Mouse (Mus musculus) liver, postnatal 0 days (tissue): ENCODE results near the gene Susd5. TPM values are rescaled to one million over a fixed set of nuclear protein-coding genes. Genes with fewer than 3 reads are reported as not detected.

Source experiments
- ATAC-seq: fragments of 200-750 bp; cut with Nextera tagmentation; 2 replicates; pipeline ENCODE4 v1.8.0; 2017; ENCODE audit warnings: mild to moderate bottlenecking, moderate library complexity
- DNase-seq: peaks from one replicate; pipeline ENCODE4 v3.0.0-alpha.2; 2016
- H3K27ac ChIP-seq: fragments of 300-500 bp; sonication (generic); 2 replicates; pipeline ENCODE4 v1.5.1; 2014; ENCODE audit warnings: antibody characterized with exemption, moderate library complexity, mild to moderate bottlenecking, low read depth
- H3K27me3 ChIP-seq: fragments of 300-500 bp; sonication (generic); 2 replicates; pipeline ENCODE4 v1.6.1; 2014; ENCODE audit warnings: low read length, control low read depth, mixed read lengths; ENCODE audit not compliant: insufficient read depth
- H3K36me3 ChIP-seq: fragments of 300-500 bp; sonication (generic); replicated peaks from 2 replicates; pipeline ENCODE4 v1.6.1; 2014; ENCODE audit warnings: mild to moderate bottlenecking, control low read depth, low read length, moderate library complexity, mixed read lengths; ENCODE audit not compliant: insufficient read depth
- H3K4me1 ChIP-seq: fragments of 300-500 bp; sonication (generic); 2 replicates; pipeline ENCODE4 v1.6.1; 2014; ENCODE audit warnings: antibody characterized with exemption, mild to moderate bottlenecking, control low read depth; ENCODE audit not compliant: insufficient read depth
- H3K4me2 ChIP-seq: fragments of 300-500 bp; sonication (generic); 2 replicates; pipeline ENCODE4 v1.6.1; 2014; ENCODE audit warnings: low read depth, mild to moderate bottlenecking, low read length, moderate library complexity, mixed read lengths
- H3K4me3 ChIP-seq: fragments of 300-500 bp; sonication (generic); 2 replicates; pipeline ENCODE4 v1.5.1; 2014; ENCODE audit warnings: low read depth, low read length
- H3K9ac ChIP-seq: fragments of 300-500 bp; sonication (generic); replicated peaks from 2 replicates; pipeline ENCODE4 v1.6.1; 2014; ENCODE audit warnings: mild to moderate bottlenecking, moderate library complexity
- H3K9me3 ChIP-seq: fragments of 300-500 bp; sonication (generic); 2 replicates; pipeline ENCODE4 v1.6.1; 2016; ENCODE audit warnings: mild to moderate bottlenecking, control low read depth, low read length, mixed read lengths
- CTCF ChIP-seq: sonication (generic); IDR thresholded peaks from 2 replicates; pipeline ENCODE4 v1.5.1; 2016; ENCODE audit warnings: antibody characterized with exemption, low read depth
- EP300 ChIP-seq: IDR thresholded peaks from 2 replicates; pipeline ENCODE4 v1.6.1; 2016; ENCODE audit warnings: antibody characterized with exemption, low read depth, mild to moderate bottlenecking
- WGBS: fragments of 180-500 bp; shearing (Covaris S2); extraction: QIAGEN DNeasy Blood & Tissue Kit; methylation state at CpG from one replicate; pipeline ENCODE4 v1.1.7; 2014; ENCODE audit not compliant: insufficient replicate concordance; 5-methylcytosine and 5-hydroxymethylcytosine counted together
- polyA plus RNA-seq: library from polyadenylated mRNA; unstranded; fragments of >200 nt; fragmentation: Nextera tagmentation; extraction: Ambion mirVana; gene quantifications from 2 replicates; pipeline ENCODE4 v1.2.1, GENCODE M21; 2015

Susd5 gene
- not detected in 2 replicates for polyA plus RNA-seq

DNA sequence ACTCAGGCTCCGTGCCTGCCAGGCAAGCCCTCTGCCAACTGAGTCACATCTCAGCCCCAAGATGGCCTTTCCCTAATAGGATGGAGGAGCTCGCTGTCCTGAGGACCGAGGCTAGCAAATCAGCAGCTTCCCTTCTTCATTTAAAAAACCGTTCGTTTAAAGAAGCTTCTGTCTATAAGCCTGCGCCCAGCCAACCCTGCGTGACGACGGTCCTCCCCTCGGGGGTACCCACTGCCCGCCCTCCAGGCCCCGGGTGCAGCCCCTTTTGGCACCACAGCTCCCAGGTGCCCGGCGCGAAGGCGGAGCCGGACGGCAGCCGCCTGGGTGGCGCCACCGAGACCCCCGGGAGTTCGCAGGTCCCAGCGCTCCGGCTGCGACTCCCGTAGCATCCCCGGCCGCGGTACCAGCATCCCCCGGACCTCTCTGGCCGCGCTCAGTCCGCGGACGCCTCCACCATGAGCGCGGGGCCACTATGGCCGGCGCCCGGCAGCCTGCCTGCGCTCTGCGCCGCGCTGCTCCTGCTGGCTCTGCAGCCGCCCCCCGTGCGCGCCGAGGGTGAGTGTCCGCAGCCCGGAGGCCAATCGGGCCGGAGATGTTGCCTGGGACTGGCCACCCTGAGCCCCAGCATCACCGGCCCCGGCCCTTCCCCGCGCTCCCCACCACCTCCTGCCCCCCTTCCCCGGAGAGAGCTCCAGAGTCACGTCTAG, at the start of gene Susd5:
Gene Susd5 (plus strand): TSS at position 51 of the 707 bp plus-strand sequence.
- Histone ChIP-seq H3K9me3 (no peaks in the 10 kb centered on the region), H3K27ac (no peak within 1 kb of the TSS), H3K4me1 (no peaks in the 10 kb centered on the region), H3K36me3 (no peaks in the 10 kb centered on the region), H3K27me3 (peaks cover 39% of the 10 kb centered on the region), H3K4me3 (no peak within 1 kb of the TSS), H3K4me2 (peak within 1 kb of the TSS; percentile 26; the same call in 1 of the 2 replicates), H3K9ac (no peak within 1 kb of the TSS)
- WGBS = 3% methylated on average over 51 of the region's 60 CpGs
- TF ChIP-seq CTCF (no peak), EP300 (no peak)
- ATAC-seq = no peak
- DNase-seq = no peak

DNA sequence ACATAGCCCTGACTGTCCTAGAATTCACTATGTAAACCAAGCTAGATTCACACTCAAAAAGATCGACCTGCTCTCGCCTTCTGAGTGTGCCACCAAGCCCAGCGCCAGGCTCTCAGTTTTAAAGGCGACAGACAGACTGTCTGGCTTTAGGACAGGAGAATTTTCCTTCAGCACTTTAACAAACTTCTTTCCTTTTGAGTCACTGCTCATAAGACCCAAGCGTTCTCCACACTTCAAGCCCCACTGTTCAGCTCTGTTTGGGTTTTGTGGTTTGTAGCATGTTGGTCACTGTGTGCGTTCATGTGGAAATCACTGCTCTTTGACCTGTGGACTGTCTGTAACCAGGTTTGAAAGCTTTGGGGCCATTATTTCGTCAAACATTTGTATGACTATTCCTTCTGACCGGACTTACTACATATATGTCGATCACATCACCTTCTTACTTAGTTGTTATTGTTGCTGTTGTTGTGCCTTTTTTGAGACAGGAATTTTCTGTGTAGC, 49.0 kb upstream of the Susd5 start:
- no peak for DNase-seq

DNA sequence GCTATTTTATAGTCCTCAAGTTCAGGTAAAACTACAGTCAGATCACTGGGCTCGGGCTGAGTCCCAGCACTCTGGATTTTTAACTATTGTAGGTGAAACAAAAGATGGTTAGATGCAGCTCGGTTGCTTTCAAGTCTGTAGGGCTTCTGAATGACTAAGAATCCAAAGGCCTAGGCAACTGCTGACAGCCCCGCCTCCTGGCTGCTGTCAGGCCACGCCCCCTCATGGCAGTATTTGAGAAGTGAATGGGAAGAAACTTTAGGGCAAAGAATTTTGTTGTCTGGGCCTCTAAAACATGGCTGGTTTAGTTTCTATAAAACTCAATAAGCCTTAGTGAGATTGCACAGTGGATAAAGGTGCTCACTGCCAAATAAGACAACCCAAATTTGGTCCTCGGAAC, 47.4 kb upstream of the Susd5 start:
- Histone ChIP-seq H3K4me2 (no peak overlapping the region), H3K36me3 (no peaks in the 10 kb centered on the region), H3K4me3 (no peak overlapping the region), H3K27ac (no peak overlapping the region), H3K4me1 (no peaks in the 10 kb centered on the region), H3K27me3 (no peaks in the 10 kb centered on the region), H3K9ac (no peak overlapping the region), H3K9me3 (no peaks in the 10 kb centered on the region; the same call in 1 of the 2 replicates)
- 51% methylated on average over 5 of the region's 5 CpGs for WGBS
- ATAC-seq = no peak
- no peak for DNase-seq
- TF ChIP-seq EP300 (no peak), CTCF (no peak)

More for the DNA sequence above, 49.0 kb upstream of the Susd5 start:
- H3K27me3 ChIP-seq = no peaks in the 10 kb centered on the region
- no peaks in the 10 kb centered on the region; the same call in 1 of the 2 replicates for H3K9me3 ChIP-seq
- WGBS = 83% methylated on average over 9 of the region's 9 CpGs
- H3K27ac ChIP-seq = no peak overlapping the region
- H3K9ac ChIP-seq = no peak overlapping the region
- no peak for ATAC-seq
- no peaks in the 10 kb centered on the region for H3K36me3 ChIP-seq
- H3K4me2 ChIP-seq = no peak overlapping the region
- TF ChIP-seq EP300 (no peak), CTCF (no peak)
- no peaks in the 10 kb centered on the region for H3K4me1 ChIP-seq
- no peak overlapping the region for H3K4me3 ChIP-seq

DNA sequence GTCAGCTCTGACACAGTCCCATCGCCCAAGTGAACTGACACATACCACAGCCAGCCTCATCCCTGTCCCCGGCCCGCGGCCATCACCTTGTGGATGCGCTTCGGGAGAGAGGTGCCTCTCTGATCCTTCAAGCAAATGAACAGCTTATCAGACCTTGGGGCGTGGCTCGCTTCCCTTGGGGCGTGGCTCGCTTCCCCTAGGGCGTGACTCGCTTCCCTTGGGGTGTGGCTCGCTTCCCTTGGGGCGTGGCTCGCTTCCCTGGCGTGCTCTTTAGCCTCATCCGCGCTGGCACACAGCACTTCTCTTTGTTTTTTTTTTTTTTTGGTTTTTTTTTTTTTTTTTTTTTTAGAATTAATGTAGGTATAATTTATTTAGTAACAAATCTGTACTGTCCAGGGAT, 45.7 kb upstream of the Susd5 start:
- H3K36me3 ChIP-seq = no peaks in the 10 kb centered on the region
- no peak overlapping the region for H3K9ac ChIP-seq
- H3K27ac ChIP-seq = no peak overlapping the region
- no peak overlapping the region for H3K4me2 ChIP-seq
- no peak overlapping the region for H3K4me3 ChIP-seq
- H3K9me3 ChIP-seq = no peaks in the 10 kb centered on the region; the same call in 1 of the 2 replicates
- no peaks in the 10 kb centered on the region for H3K4me1 ChIP-seq
- ATAC-seq (no peak), DNase-seq (peak; percentile 18)
- H3K27me3 ChIP-seq = no peaks in the 10 kb centered on the region
- TF ChIP-seq EP300 (no peak), CTCF (no peak)
- 66% methylated on average over 18 of the region's 18 CpGs for WGBS

DNA sequence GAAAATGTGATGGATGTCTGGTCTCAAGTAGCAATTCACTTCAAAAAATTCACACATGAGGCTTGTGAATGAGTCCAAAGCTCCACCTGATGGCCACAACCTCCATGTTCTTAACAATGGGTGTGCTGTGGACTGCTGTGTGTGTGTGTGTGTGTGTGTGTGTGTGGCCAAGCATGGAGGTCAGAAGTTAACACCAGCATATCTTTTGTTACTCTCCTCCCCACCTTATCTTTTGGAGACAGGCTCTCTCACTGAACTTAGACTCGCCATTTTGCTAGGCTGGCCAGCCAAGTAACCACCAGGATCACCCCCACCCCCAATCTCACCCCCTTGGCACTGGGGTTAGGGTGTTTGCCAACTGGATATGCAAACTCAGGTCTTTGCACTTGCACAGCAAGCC, 42.9 kb upstream of the Susd5 start:
- H3K4me2 ChIP-seq = no peak overlapping the region
- H3K9ac ChIP-seq = no peak overlapping the region
- H3K4me1 ChIP-seq = no peaks in the 10 kb centered on the region
- TF ChIP-seq CTCF = no peak
- no peak for TF ChIP-seq EP300
- H3K27ac ChIP-seq = no peak overlapping the region
- no peak for DNase-seq
- no peak overlapping the region for H3K4me3 ChIP-seq
- WGBS = 38% methylated on average over 1 of the region's 1 CpGs
- no peaks in the 10 kb centered on the region; the same call in 1 of the 2 replicates for H3K9me3 ChIP-seq
- no peaks in the 10 kb centered on the region for H3K36me3 ChIP-seq
- no peak for ATAC-seq
- H3K27me3 ChIP-seq = no peaks in the 10 kb centered on the region

DNA sequence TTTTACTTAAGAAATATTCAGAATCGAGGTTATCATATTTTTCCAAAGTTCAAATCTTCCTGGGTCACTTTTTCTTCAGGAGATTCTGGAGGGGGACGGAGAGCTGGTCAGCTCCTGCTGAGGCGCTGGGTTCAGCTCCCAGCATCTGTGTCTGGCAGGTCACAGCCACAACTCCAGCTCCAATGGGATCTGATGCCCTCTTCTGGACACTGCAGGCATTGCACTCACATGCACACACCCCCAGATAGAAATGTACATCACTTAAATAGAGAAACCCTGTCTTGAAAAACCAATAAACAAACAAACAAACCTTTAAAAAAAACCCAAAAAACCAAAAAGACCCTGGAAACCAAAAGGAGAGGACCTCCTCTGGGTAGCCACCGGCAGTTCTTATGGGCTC, 41.2 kb upstream of the Susd5 start:
- no peaks in the 10 kb centered on the region for H3K4me1 ChIP-seq
- H3K36me3 ChIP-seq = no peaks in the 10 kb centered on the region
- peak; percentile 42 for DNase-seq
- no peak for ATAC-seq
- H3K4me3 ChIP-seq = no peak overlapping the region
- TF ChIP-seq CTCF (peak; percentile 62), EP300 (no peak)
- 82% methylated on average over 4 of the region's 4 CpGs for WGBS
- no peak overlapping the region for H3K4me2 ChIP-seq
- no peak overlapping the region for H3K9ac ChIP-seq
- no peaks in the 10 kb centered on the region; the same call in 1 of the 2 replicates for H3K9me3 ChIP-seq
- H3K27me3 ChIP-seq = no peaks in the 10 kb centered on the region
- H3K27ac ChIP-seq = no peak overlapping the region
